Mouse (Mus musculus) lung, postnatal 4 days (tissue): Measurements from ENCODE around the gene C1qtnf2.
A peak's percentile ranks its signal among the peaks of the same experiment; 100 is the strongest.

Source experiments
- DNase-seq, 2 experiments: peaks; one replicate each; pipeline ENCODE4 v3.0.0; 2021

The C1qtnf2 gene

DNA sequence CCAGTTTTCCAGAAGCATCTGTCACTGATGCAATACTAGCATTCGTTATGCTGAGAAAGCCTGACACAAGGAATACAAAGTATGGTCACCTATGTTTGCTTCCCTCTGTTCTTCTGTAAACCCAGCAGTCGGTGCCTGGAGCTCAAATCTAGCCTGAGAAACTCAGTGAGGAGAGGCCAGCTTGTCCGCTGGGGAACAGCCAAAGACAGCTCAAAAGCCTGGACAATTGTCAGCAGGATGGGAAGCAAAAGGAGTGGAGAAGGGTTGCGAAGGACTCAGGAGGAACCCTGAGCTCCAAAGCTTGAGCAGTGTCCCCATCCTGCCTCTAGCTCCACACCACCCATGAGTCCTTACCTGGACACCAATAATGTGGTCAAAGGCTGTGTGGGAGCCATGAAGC, 10.0 kb downstream of the C1qtnf2 start:
- no peak for DNase-seq

- no peak for DNase-seq
These were observed 10.6 kb downstream of the C1qtnf2 start for GRCm38 (mm10) chr11:43484652-43485051.

DNA sequence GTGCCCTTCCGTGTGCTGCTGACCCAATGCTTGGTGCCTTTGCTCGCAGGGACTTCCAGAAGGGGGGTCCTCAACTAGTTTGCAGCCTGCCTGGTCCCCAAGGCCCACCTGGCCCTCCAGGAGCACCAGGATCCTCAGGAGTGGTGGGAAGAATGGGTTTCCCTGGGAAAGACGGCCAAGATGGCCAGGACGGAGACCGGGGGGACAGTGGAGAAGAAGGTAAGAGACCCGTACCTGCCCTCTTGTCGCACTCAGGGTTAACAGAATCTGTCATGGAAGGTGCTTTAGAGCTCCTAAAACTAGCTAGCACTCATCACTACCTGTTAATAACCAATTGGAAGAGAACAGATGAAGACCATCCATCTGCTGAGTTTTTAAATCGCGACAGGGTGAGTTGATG, 11.8 kb downstream of the C1qtnf2 start:
- no peak for DNase-seq

- peak; percentile 62 to 84 for DNase-seq
These were observed 18.6 kb downstream of the C1qtnf2 start for GRCm38 (mm10) chr11:43492663-43493062.

DNA sequence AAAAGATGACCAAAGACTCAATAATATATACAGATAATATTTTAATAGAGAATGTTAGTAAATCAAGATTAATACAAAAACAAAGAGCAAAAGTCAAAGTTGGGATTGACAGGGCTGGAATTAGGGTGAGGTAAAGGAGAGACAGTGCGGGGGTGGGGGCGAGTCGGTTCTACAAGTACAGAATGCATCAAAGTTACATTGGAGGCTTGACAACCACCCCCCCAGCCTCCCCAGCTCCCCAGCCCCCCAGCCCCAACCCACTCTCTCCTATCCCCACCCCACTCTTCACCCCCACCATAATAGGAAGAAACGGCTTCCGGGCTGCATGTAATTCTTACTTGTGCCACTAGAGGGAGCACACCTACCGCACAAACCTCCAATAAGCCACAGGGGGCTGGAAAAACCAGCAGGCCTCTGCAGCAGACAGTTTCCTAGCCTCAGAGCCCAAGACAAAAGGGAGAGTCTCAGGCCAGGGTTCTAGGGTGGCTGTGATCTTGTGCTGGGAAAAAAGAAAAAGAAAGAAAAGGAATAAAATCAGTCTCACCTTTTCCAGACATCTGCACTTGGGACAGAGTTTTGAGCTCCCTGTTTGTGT, 19.8 kb downstream of the C1qtnf2 start:
- peak; percentile 66 to 82 for DNase-seq

GRCm38 (mm10) chr11:43495037-43495436, 21.0 kb downstream of the C1qtnf2 start:
- DNase-seq, result no peak

DNA sequence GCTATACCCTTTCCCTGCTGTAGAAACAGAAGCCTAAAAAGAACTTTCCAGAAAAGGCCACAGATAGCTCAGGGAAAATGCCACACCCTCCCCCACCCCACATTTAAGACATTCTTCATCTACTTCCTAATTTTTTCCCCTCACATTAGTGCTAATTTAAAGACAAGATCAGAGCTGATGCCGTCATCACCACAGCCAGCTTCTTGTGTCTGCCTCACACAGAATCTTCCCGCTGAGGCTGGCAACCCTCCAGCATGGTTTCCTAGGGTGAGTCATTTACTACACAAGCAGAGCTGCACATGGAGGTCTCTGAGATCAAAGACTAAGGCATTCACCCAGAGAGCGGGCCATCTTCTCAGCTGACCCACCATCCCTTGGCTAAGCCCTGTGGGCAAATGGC, 21.5 kb downstream of the C1qtnf2 start:
- DNase-seq, result peak; percentile 65 to 66

DNA sequence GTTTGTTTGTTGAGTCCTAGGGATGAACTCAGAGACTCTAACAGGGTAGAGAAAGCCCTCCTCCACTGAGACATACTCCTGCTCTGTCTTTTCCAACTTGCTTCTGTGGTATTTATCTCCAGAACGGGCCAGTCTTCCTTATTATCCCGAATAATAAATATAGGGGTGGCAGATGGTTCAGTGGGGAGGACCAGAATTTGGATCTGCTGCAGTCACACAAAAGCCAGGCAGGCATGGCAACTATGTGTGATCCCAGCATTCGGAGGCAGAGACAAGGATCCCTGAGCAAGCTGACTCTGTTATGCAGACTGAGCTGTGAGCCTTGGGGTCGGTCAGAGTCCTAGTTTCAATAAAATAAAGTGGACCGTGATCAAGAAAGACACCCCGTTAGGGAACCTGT, 27.2 kb downstream of the C1qtnf2 start:
- no peak for DNase-seq

DNA sequence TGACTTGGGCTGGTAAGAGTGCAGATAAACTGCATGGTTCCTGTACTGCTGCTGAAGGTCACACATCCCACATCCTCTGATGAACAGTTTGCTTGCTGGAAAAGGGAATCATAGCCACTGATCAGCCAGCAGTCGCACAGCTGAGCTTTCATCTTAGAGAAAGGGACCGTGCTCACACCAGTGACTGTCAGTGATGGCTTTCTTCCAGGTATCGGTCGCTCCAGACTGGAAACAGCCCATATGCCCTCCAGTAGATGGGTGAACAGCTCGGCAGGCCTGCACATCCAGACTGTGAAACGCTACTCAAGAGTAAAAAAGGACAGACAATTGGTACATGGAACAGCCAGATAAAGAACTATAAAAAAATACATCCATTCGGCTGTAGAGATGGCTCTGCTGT, 31.1 kb downstream of the C1qtnf2 start:
- no peak for DNase-seq

- DNase-seq, result no peak
These were observed 33.9 kb downstream of the C1qtnf2 start for GRCm38 (mm10) chr11:43507976-43508375.

GRCm38 (mm10) chr11:43509878-43510277, 35.8 kb downstream of the C1qtnf2 start:
- DNase-seq, result no peak

DNA sequence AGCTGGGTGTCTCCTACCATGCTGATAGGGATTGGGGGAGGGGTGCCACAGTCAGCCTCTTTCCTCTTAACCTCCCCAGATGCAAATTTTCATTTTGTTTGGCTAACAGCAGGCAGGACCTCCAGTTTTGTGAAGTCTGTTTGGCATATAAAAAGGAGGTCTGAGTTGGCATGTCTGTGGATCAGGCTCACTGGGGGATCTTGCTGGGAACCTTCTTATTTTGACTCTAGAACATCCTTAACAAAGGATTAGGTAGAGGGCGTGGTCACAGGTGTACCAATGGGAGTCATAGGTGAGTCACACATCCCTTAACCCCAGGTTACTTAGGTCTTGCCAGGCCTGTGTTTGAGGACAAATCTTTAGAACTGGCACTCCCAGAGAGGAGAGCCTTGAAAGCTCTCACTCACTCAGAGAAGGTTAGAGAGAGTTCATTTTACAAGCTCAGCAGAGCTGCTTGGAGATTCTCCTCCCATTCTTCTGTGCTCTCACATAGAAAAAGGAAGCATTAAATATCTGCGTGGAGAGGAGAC, 38.6 kb downstream of the C1qtnf2 start:
- DNase-seq, result no peak

- peak; percentile 56 to 60 for DNase-seq
These were observed 42.4 kb downstream of the C1qtnf2 start for GRCm38 (mm10) chr11:43516344-43517021.

DNA sequence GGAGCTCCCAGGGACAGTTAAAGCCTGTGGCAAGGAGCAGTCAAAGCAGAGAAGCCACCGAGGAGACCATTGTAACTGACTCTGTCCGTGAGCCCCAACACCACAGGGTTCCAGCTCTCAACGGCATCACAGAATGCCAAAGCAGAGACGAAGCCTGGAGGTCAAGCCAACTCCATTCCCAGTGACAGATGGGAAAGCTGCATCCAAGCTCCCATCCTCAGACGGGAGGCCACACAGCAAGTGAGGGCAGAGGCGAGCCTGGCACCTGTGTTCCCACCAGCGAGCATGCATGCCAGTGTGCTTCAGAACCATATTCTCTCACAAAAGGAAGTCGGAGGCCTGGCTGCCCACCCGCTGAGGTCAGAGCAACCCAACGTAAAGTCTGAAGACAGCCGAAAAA, 43.6 kb downstream of the C1qtnf2 start:
- DNase-seq, result no peak

DNA sequence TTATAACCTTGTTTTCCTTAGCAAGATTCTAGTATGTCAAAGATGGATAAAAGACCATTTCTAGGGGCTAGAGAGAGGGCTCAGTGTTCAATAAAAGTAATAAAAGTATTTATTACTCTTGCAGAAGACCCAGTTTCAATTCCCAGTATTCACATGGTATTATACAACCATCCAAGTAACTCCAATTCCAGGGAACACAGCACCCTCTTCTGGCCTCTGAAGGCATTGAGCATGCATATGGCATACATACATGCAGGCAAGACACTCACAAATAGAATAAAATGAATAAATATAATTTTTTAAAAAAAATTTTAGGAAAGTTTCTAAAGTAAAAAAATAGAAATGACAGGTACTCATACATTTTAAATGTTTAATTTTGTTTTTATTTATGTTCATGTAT, 44.0 kb downstream of the C1qtnf2 start:
- no peak for DNase-seq

- DNase-seq, result no peak
These were observed 44.7 kb downstream of the C1qtnf2 start for GRCm38 (mm10) chr11:43518821-43519220.

GRCm38 (mm10) chr11:43520521-43520920, 46.4 kb downstream of the C1qtnf2 start:
- no peak for DNase-seq

DNA sequence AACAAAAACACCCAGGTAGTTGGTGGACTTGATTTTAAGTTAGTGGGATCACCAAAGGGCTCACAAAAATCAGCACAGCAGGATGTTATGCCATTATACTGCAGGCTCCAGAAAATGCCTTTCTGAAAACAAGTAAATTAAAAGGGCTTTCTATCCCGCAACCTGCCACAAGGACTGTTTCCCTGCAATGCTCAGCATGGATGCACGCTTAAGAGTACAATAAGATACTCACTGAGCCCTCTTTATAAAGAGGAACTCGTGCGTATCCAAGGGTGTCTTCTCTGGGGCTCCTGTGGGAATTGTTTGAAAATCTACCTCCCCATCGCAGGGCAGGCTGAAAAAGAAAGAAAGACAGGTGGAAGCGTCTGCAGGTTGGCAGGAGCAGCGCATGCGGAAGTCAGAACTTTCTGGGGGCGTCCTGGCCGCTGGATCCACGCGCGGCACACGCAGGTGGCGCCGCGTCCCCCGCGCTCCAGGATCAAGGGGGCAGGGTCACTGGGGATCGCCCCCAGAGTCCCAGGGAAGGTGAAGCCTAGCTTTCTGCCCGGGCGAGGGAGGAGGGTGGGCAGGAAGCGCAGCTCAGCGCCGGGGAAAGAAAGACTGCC, 54.1 kb downstream of the C1qtnf2 start:
- no peak for DNase-seq

DNA sequence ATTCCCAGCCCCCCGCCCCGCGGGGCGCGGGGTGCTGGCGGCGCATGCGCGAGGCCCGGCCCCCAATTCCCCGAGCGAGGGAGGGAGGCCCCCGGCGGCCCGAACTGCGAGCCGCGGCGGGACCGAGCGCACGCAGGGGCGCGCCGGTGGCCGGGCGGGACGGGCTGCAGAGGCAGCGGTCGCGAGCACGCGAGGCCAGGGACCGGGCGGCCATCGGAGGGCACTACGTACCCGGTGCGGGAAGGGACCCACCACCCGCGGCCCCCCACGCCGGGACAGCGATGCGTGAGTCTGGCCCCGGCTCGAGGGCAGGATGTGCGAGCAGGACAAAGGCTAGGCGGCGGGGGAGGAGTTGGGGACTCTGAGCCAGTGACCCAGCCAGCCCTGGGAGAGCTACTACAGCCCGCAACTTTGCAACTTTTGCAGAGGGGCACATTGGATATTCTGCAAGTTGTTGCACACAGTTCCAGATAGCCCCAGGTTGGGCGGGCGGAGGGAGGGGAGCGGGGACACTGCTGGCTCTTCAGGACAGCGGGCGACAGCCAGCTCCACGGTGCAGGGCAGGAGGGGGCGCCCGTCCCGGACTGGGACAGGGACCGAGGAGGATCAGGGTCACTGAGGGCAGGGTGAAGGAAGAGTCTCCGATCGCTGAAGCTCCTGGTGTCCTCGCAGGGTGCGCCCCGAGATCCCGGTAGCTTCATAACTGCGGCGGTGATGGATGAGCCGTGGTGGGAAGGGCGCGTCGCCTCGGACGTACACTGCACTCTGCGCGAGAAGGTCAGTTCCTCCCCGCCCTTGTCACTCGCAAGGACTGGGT, 54.8 kb downstream of the C1qtnf2 start, which contains the start of gene Ccnjl:
Gene Ccnjl (plus strand): TSS at position 102 of the 817 bp plus-strand sequence.
- peak; percentile 80 to 86 for DNase-seq

GRCm38 (mm10) chr11:43530043-43530442, 56.0 kb downstream of the C1qtnf2 start:
- DNase-seq, result no peak

DNA sequence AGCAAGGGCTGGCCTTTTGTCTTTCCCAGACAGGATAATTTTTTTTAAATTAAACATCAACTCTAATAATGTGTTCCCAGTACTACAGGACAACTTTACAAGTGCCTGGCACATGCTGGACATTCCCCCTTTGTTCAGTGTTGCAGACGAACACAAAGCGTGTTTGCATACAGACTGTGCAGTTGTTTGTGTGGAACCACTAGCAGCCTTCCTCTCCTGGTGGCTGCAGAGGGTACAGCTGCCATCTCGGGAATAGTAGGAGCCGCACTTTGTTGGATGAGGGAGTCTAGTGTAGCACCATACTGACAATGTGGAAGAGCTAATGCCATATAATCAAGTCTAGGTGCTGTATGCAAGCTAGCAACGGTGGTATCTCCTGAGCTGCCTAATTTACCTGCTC, 57.5 kb downstream of the C1qtnf2 start:
- no peak for DNase-seq

GRCm38 (mm10) chr11:43537074-43537473, 63.0 kb downstream of the C1qtnf2 start:
- no peak for DNase-seq

DNA sequence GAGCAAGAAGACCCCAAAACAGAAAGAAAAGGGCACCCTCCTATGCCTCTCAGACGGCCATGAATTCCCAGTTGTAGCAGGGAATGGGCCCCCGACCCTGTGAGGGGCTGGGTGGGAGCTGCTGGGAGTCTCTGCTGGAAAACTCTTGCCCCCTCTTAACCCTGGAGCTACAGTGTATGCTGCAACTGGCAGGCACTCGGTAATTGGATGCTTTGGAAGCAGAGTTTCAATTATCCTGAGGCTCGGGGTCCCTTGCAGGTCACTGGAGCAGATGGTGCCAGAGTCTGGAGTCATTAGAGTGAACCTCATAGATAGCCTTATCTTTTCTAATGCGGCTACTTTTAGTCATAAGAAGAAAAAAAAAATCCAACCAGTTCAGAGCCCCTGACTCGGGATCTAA, 65.8 kb downstream of the C1qtnf2 start:
- DNase-seq, result no peak
